Mouse (Mus musculus) retina, embryonic 14.5 days (tissue): ENCODE data around the gene Setd2.

Experiments
- DNase-seq: peaks from one replicate; pipeline ENCODE4 v3.0.0-alpha.2; 2015; ENCODE audit warnings: low spot score

Gene Setd2

GRCm38 (mm10) chr9:110623416-110624195 lies 91.2 kb downstream of the Setd2 start:
- DNase-seq: no peak

GRCm38 (mm10) chr9:110624361-110625166 lies 92.2 kb downstream of the Setd2 start, which contains the start of gene Nradd:
Gene Nradd, minus strand, starts transcription at chr9:110624452.
- DNase-seq: peak; percentile 95

GRCm38 (mm10) chr9:110625350-110625908 lies 93.0 kb downstream of the Setd2 start:
- no peak for DNase-seq

GRCm38 (mm10) chr9:110630171-110630570 lies 97.8 kb downstream of the Setd2 start:
- no peak for DNase-seq

- peak; percentile 91 for DNase-seq
Measured at GRCm38 (mm10) chr9:110631191-110631590, 98.8 kb downstream of the Setd2 start.

GRCm38 (mm10) chr9:110631651-110632275 lies 99.4 kb downstream of the Setd2 start:
- peak; percentile 61 for DNase-seq

- DNase-seq: no peak
Measured at GRCm38 (mm10) chr9:110632671-110633070, 100.3 kb downstream of the Setd2 start.

- no peak for DNase-seq
Measured at GRCm38 (mm10) chr9:110633882-110634281, 101.5 kb downstream of the Setd2 start.

GRCm38 (mm10) chr9:110635225-110635624 lies 102.8 kb downstream of the Setd2 start:
- peak; percentile 87 for DNase-seq

GRCm38 (mm10) chr9:110638611-110639021 lies 106.2 kb downstream of the Setd2 start:
- DNase-seq: no peak

GRCm38 (mm10) chr9:110641006-110641405 lies 108.6 kb downstream of the Setd2 start:
- no peak for DNase-seq

GRCm38 (mm10) chr9:110642812-110643524 lies 110.6 kb downstream of the Setd2 start:
- no peak for DNase-seq

- no peak for DNase-seq
Measured at GRCm38 (mm10) chr9:110643787-110644186, 111.4 kb downstream of the Setd2 start.

- DNase-seq: no peak
Measured at GRCm38 (mm10) chr9:110644295-110644694, 111.9 kb downstream of the Setd2 start.

GRCm38 (mm10) chr9:110645219-110645618 lies 112.8 kb downstream of the Setd2 start:
- DNase-seq: no peak

GRCm38 (mm10) chr9:110649775-110650174 lies 117.4 kb downstream of the Setd2 start:
- no peak for DNase-seq

- DNase-seq: peak; percentile 14
Measured at GRCm38 (mm10) chr9:110651931-110652722, 119.7 kb downstream of the Setd2 start.

- no peak for DNase-seq
Measured at GRCm38 (mm10) chr9:110652963-110653654, 120.7 kb downstream of the Setd2 start.

GRCm38 (mm10) chr9:110653655-110654461 lies 121.5 kb downstream of the Setd2 start, which contains the start of gene Nbeal2:
Gene Nbeal2, minus strand, starts transcription at chr9:110654161.
- peak; percentile 91 for DNase-seq
